Mouse (Mus musculus): ENCODE results near the gene Mtor.

Mtor gene

GRCm38 (mm10) chr4:148435657-148436330 is 12.6 kb upstream of the Mtor start:
- in situ Hi-C loops (cut with MboI; ENCODE audit: low sequenced_read_pairs) = no loop called here

- in situ Hi-C loops (cut with MboI; ENCODE audit: low sequenced_read_pairs) = no loop called here
Measured at GRCm38 (mm10) chr4:148441931-148442330, 6.5 kb upstream of the Mtor start.

- in situ Hi-C loops (cut with MboI; ENCODE audit: low sequenced_read_pairs) = no loop called here
Measured at GRCm38 (mm10) chr4:148442598-148442997, 5.8 kb upstream of the Mtor start.

- in situ Hi-C loops (cut with MboI; ENCODE audit: low sequenced_read_pairs) = no loop called here
Measured at GRCm38 (mm10) chr4:148444250-148444967, 4.0 kb upstream of the Mtor start, which contains the start of gene Ubiad1. Gene Ubiad1 (minus strand): TSS chr4:148444771.

- in situ Hi-C loops (cut with MboI; ENCODE audit: low sequenced_read_pairs) = no loop called here
Measured at GRCm38 (mm10) chr4:148448853-148449245, 438 bp downstream of the Mtor start.

- in situ Hi-C loops (cut with MboI; ENCODE audit: low sequenced_read_pairs) = no loop called here
Measured at GRCm38 (mm10) chr4:148453707-148454106, 5.3 kb downstream of the Mtor start.

GRCm38 (mm10) chr4:148455477-148456025 is 7.1 kb downstream of the Mtor start:
- in situ Hi-C loops (cut with MboI; ENCODE audit: low sequenced_read_pairs) = no loop called here

GRCm38 (mm10) chr4:148460656-148461284 is 12.4 kb downstream of the Mtor start:
- in situ Hi-C loops (cut with MboI; ENCODE audit: low sequenced_read_pairs) = no loop called here

GRCm38 (mm10) chr4:148461772-148462171 is 13.4 kb downstream of the Mtor start:
- in situ Hi-C loops (cut with MboI; ENCODE audit: low sequenced_read_pairs) = no loop called here

GRCm38 (mm10) chr4:148462717-148463116 is 14.3 kb downstream of the Mtor start:
- in situ Hi-C loops (cut with MboI; ENCODE audit: low sequenced_read_pairs) = no loop called here

GRCm38 (mm10) chr4:148463208-148463960 is 15.0 kb downstream of the Mtor start:
- in situ Hi-C loops (cut with MboI; ENCODE audit: low sequenced_read_pairs) = no loop called here

GRCm38 (mm10) chr4:148464301-148464700 is 15.9 kb downstream of the Mtor start:
- in situ Hi-C loops (cut with MboI; ENCODE audit: low sequenced_read_pairs) = no loop called here

- in situ Hi-C loops (cut with MboI; ENCODE audit: low sequenced_read_pairs) = no loop called here
Measured at GRCm38 (mm10) chr4:148464869-148465268, 16.5 kb downstream of the Mtor start.

- in situ Hi-C loops (cut with MboI; ENCODE audit: low sequenced_read_pairs) = no loop called here
Measured at GRCm38 (mm10) chr4:148466511-148467079, 18.2 kb downstream of the Mtor start.

- in situ Hi-C loops (cut with MboI; ENCODE audit: low sequenced_read_pairs) = no loop called here
Measured at GRCm38 (mm10) chr4:148468396-148468795, 20.0 kb downstream of the Mtor start.

- in situ Hi-C loops (cut with MboI; ENCODE audit: low sequenced_read_pairs) = no loop called here
Measured at GRCm38 (mm10) chr4:148469487-148470252, 21.3 kb downstream of the Mtor start.

GRCm38 (mm10) chr4:148471363-148471806 is 23.0 kb downstream of the Mtor start:
- in situ Hi-C loops (cut with MboI; ENCODE audit: low sequenced_read_pairs) = no loop called here

GRCm38 (mm10) chr4:148472436-148473174 is 24.2 kb downstream of the Mtor start:
- in situ Hi-C loops (cut with MboI; ENCODE audit: low sequenced_read_pairs) = no loop called here

- in situ Hi-C loops (cut with MboI; ENCODE audit: low sequenced_read_pairs) = no loop called here
Measured at GRCm38 (mm10) chr4:148473496-148473895, 25.1 kb downstream of the Mtor start.

Measured in CH12F3 (cell line).